Mouse (Mus musculus): Measurements from ENCODE around the gene Zbtb1. TPM values are rescaled to one million over a fixed set of nuclear protein-coding genes. Genes with fewer than 3 reads are reported as not detected.
"Not testable (repeated sequence)": the region's sequence is repeated elsewhere in the genome, so short reads cannot be mapped to it uniquely, and the experiment has no call there.

Gene Zbtb1
- polyA plus RNA-seq, 1 experiment from 2014 or later, result 11.1 TPM

DNA sequence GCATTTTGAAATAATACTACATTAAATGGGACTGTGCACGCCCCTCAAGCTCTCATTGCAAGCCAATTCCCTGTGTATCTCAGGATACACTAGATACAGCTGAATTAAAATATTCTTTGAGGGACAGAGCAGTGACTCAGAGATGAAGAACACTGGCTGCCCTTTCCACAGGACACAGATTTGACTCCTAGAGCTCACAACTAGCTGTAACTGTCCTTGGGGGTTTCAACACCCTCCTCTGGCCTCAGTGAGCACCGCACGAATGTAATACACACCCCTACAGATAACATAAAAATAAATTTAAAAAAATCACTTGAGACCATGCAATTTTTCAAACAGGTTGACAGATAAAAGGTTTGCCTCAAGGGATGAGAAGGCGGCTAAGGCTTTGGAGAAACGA lies 57.5 kb downstream of the Zbtb1 start:
- Histone ChIP-seq H3K4me1 (peaks cover 5% of the 10 kb centered on the region; the same call in 1 of the 2 replicates), H3K9me3 (replicated peaks) (no peaks in the 10 kb centered on the region), H3K27ac (no peak overlapping the region), H3K36me3 (no peaks in the 10 kb centered on the region), H3K27me3 (ENCODE audit: low read depth, poor library complexity, severe bottlenecking) (no peaks in the 10 kb centered on the region; the same call in 1 of the 2 replicates), H3K4me3 (no peak overlapping the region)
- DNase-seq (ENCODE audit: low spot score), result no peak
- 59% methylated on average over 5 of the region's 5 CpGs for WGBS

DNA sequence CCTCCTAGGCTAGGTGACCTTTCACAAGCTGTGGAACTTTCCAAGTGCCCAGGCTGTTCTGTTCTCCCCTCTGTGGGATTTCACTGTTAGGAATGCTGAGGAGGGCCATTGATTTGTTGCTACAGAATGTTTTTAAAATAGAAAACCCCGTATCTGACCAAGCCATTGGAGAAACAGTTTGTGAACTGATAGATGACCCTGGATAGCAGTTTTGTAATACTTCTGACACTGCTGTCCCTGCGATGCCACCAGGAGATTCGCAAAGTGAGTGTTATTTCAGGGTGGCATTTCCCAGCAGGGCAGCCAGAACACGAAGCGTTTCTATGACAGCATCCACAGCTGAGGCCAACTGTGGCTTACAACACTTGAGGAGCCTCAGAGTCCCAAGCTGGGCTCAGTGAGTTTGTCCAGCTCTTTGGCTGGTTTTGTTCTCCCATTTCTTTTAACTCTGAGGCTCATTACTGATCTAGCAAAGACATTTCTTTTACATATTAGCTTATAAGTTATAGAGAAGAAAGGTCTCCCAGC lies 60.9 kb downstream of the Zbtb1 start:
- WGBS, result 46% methylated on average over 5 of the region's 5 CpGs

DNA sequence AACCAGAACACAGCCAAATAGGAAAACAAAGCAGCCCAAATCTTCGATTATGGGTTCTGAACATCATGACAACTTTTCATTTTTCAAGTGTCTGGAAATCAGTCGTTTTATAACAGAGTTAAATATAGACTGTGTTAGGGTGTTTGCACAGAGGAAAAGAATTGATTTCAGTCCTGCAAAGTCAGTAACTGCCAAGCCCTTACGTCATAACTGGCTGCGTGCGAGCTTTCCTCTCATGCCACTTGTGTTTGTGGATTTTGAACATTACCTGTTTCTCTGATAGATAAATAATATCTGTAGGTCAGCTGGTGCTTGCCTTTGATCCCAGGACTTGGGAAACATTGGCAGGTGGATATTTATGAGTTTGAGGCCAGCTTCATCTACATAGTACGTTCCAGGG lies 61.4 kb downstream of the Zbtb1 start:
- Histone ChIP-seq H3K27me3 (ENCODE audit: low read depth, poor library complexity, severe bottlenecking) (peaks cover 29% of the 10 kb centered on the region; the same call in 1 of the 2 replicates), H3K4me1 (peaks cover 18% of the 10 kb centered on the region), H3K4me3 (no peak overlapping the region), H3K27ac (no peak overlapping the region), H3K9me3 (replicated peaks) (no peaks in the 10 kb centered on the region), H3K36me3 (no peaks in the 10 kb centered on the region)
- 87% methylated on average over 6 of the region's 6 CpGs for WGBS
- DNase-seq (ENCODE audit: low spot score), result no peak

More for the DNA sequence above, 60.9 kb downstream of the Zbtb1 start:
- DNase-seq (ENCODE audit: low spot score), result no peak
- no peaks in the 10 kb centered on the region for H3K9me3 ChIP-seq (replicated peaks)
- H3K4me3 ChIP-seq, result no peak overlapping the region
- H3K27me3 ChIP-seq (ENCODE audit: low read depth, poor library complexity, severe bottlenecking), result peaks cover 24% of the 10 kb centered on the region; the same call in 1 of the 2 replicates
- peaks cover 18% of the 10 kb centered on the region for H3K4me1 ChIP-seq
- no peaks in the 10 kb centered on the region for H3K36me3 ChIP-seq
- H3K27ac ChIP-seq, result no peak overlapping the region

DNA sequence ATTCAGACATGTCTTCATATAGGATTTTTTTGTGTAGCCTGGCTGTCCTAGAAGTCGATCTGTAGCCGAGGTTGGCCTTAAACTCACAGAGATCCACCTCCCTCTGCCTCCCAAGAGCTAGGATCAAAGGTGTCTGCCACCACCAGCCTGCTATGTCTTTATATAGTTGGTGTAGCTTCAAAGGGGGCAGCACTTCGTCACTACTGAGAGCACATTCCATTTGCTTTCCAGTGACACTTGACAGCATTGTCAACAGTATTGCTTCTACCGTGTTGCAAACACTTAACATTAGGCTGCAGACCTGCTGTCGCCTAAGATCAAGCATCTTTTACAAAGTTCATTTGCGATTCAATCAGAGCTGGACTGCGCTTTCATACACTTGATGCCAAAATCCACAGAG lies 64.0 kb downstream of the Zbtb1 start:
- 28% methylated on average over 7 of the region's 7 CpGs for WGBS
- peaks cover 13% of the 10 kb centered on the region for H3K4me1 ChIP-seq
- no peaks in the 10 kb centered on the region for H3K9me3 ChIP-seq (replicated peaks)
- H3K27me3 ChIP-seq (ENCODE audit: low read depth, poor library complexity, severe bottlenecking), result peaks cover 31% of the 10 kb centered on the region; the same call in 1 of the 2 replicates
- DNase-seq (ENCODE audit: low spot score), result no peak
- H3K4me3 ChIP-seq, result no peak overlapping the region
- H3K27ac ChIP-seq, result no peak overlapping the region
- H3K36me3 ChIP-seq, result no peaks in the 10 kb centered on the region

GRCm38 (mm10) chr12:76435084-76435483 lies 65.0 kb downstream of the Zbtb1 start:
- 2% methylated on average over 17 of the region's 17 CpGs for WGBS
- DNase-seq (ENCODE audit: low spot score), result peak; percentile 51
- Histone ChIP-seq H3K4me1 (peaks cover 13% of the 10 kb centered on the region), H3K9me3 (replicated peaks) (no peaks in the 10 kb centered on the region), H3K36me3 (no peaks in the 10 kb centered on the region), H3K27me3 (ENCODE audit: low read depth, poor library complexity, severe bottlenecking) (peaks cover 31% of the 10 kb centered on the region; the same call in 1 of the 2 replicates), H3K4me3 (peak overlapping the region; percentile 54), H3K27ac (peak overlapping the region; percentile 76)

GRCm38 (mm10) chr12:76435549-76435948 lies 65.5 kb downstream of the Zbtb1 start:
- peak overlapping the region; percentile 54 for H3K4me3 ChIP-seq
- peaks cover 31% of the 10 kb centered on the region; the same call in 1 of the 2 replicates for H3K27me3 ChIP-seq (ENCODE audit: low read depth, poor library complexity, severe bottlenecking)
- 35% methylated on average over 8 of the region's 8 CpGs for WGBS
- H3K27ac ChIP-seq, result no peak overlapping the region
- no peaks in the 10 kb centered on the region for H3K9me3 ChIP-seq (replicated peaks)
- no peak for DNase-seq (ENCODE audit: low spot score)
- peaks cover 13% of the 10 kb centered on the region for H3K4me1 ChIP-seq
- no peaks in the 10 kb centered on the region for H3K36me3 ChIP-seq

- H3K9me3 ChIP-seq (replicated peaks); H3K36me3 ChIP-seq; H3K27ac ChIP-seq; DNase-seq (ENCODE audit: low spot score); H3K4me1 ChIP-seq; H3K4me3 ChIP-seq; H3K27me3 ChIP-seq (ENCODE audit: low read depth, poor library complexity, severe bottlenecking): not testable (repeated sequence)
- WGBS, result 88% methylated on average over 6 of the region's 6 CpGs
Observed at GRCm38 (mm10) chr12:76443488-76443887, 73.4 kb downstream of the Zbtb1 start.

- DNase-seq (ENCODE audit: low spot score), result no peak
- H3K27ac ChIP-seq, result no peak overlapping the region
- 62% methylated on average over 10 of the region's 10 CpGs for WGBS
Observed at GRCm38 (mm10) chr12:76444359-76444772, 74.3 kb downstream of the Zbtb1 start.

GRCm38 (mm10) chr12:76444862-76445261 lies 74.8 kb downstream of the Zbtb1 start:
- no peak for DNase-seq (ENCODE audit: low spot score)
- 81% methylated on average over 6 of the region's 6 CpGs for WGBS
- no peaks in the 10 kb centered on the region for H3K4me1 ChIP-seq
- H3K9me3 ChIP-seq (replicated peaks), result no peaks in the 10 kb centered on the region
- no peak overlapping the region for H3K4me3 ChIP-seq
- no peaks in the 10 kb centered on the region for H3K27me3 ChIP-seq (ENCODE audit: low read depth, poor library complexity, severe bottlenecking)
- H3K36me3 ChIP-seq, result no peaks in the 10 kb centered on the region
- H3K27ac ChIP-seq, result no peak overlapping the region

More at GRCm38 (mm10) chr12:76444359-76444772, 74.3 kb downstream of the Zbtb1 start:
- no peaks in the 10 kb centered on the region for H3K9me3 ChIP-seq (replicated peaks)
- H3K36me3 ChIP-seq, result no peaks in the 10 kb centered on the region
- no peak overlapping the region for H3K4me3 ChIP-seq
- no peaks in the 10 kb centered on the region for H3K27me3 ChIP-seq (ENCODE audit: low read depth, poor library complexity, severe bottlenecking)
- H3K4me1 ChIP-seq, result no peaks in the 10 kb centered on the region

DNA sequence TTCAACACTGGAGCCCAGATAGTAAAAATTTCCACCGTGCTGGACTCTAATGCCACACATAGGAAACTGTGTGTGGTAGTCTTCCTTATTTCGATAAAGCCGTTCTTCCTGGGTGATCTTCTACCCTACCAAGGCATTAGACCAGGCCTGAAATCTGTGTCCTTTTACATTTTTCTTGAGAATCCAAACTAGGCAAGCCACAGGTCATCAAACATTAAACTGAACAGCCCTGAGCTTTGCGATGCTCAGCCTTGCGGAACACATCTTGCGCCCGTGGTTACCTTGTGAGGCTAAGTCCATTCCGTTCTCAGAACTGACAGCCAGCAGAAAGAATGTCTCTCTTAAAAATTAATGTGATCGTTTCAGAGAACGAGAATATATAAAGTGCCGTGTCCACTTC lies 76.1 kb downstream of the Zbtb1 start:
- H3K27ac ChIP-seq, result no peak overlapping the region
- no peak for DNase-seq (ENCODE audit: low spot score)
- no peaks in the 10 kb centered on the region for H3K36me3 ChIP-seq
- H3K27me3 ChIP-seq (ENCODE audit: low read depth, poor library complexity, severe bottlenecking), result no peaks in the 10 kb centered on the region
- WGBS, result 94% methylated on average over 11 of the region's 11 CpGs
- no peaks in the 10 kb centered on the region for H3K9me3 ChIP-seq (replicated peaks)
- no peak overlapping the region for H3K4me3 ChIP-seq
- H3K4me1 ChIP-seq, result no peaks in the 10 kb centered on the region

Other genes starting within 250 kb of the Zbtb1 start
- 0.14 and 0.18 TPM in 2 replicates for gene Esr2, start 193.0 kb upstream of the Zbtb1 start, polyA plus RNA-seq (2016; fragmentation: Nextera tagmentation; extraction: Ambion mirVana)
- not detected in 2 replicates for gene Tex21, start 123.5 kb upstream of the Zbtb1 start, polyA plus RNA-seq (2016; fragmentation: Nextera tagmentation; extraction: Ambion mirVana)
- 100 and 121 TPM in 2 replicates for gene Mthfd1, start 115.0 kb upstream of the Zbtb1 start, polyA plus RNA-seq (2016; fragmentation: Nextera tagmentation; extraction: Ambion mirVana)
- 1.2 and 1.9 TPM in 2 replicates for gene Akap5, start 45.4 kb upstream of the Zbtb1 start, polyA plus RNA-seq (2016; fragmentation: Nextera tagmentation; extraction: Ambion mirVana)
- gene Zbtb25, start 664 bp upstream of the Zbtb1 start, polyA plus RNA-seq (2016; fragmentation: Nextera tagmentation; extraction: Ambion mirVana), result 15.9 and 16.3 TPM in 2 replicates
- 4.8 and 4.9 TPM in 2 replicates for gene Hspa2, start 33.9 kb downstream of the Zbtb1 start, polyA plus RNA-seq (2016; fragmentation: Nextera tagmentation; extraction: Ambion mirVana)
- gene Ppp1r36, start 47.3 kb downstream of the Zbtb1 start, polyA plus RNA-seq (2016; fragmentation: Nextera tagmentation; extraction: Ambion mirVana), result 1.0 and 2.2 TPM in 2 replicates
- gene Plekhg3, start 160.6 kb downstream of the Zbtb1 start, polyA plus RNA-seq (2016; fragmentation: Nextera tagmentation; extraction: Ambion mirVana), result 5.7 and 6.2 TPM in 2 replicates